Mouse (Mus musculus): ENCODE measurements at regions not wholly inside any gene's neighbourhood (a gene's known extent, or its start where the extent isn't known, plus 50 kb on each side); places are given as distances from the start of the nearest gene placed in this dataset.

DNA sequence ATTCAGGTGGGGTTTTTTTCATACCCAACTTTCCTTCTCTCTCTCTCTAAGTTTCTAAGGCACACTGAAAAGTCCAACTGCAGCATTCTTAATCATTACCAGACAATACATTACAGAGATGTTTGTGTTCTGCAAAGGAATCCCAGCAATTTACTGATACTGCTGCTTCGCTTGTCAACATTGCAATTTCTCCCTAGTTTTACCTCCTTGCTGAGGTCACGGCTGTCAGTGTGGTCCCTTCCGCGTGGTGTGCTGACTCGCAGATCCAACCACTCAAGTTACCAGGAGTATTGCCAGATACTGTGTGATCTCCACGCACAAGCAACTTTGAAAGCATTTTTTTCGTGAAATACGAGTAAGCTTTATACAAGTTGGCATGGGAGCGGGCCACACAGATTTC, 144.9 kb upstream of the Dab2 start:
- TF ChIP-seq CTCF (IDR thresholded peaks at IDR 0.05; ENCODE audit: low read depth, low read length): no peak
- no peak for TF ChIP-seq POLR2A (IDR thresholded peaks at IDR 0.05; ENCODE audit: insufficient read depth, low read length)
